Mouse (Mus musculus) erythroblast, embryonic 14.5 days (primary cell): ENCODE measurements at regions not wholly inside any gene's neighbourhood (a gene's known extent, or its start where the extent isn't known, plus 50 kb on each side); places are given as distances from the start of the nearest gene placed in this dataset.

ENCODE experiments used
- GATA1 ChIP-seq: IDR thresholded peaks from 2 replicates; pipeline ENCODE4 v1.6.1; 2012; ENCODE audit warnings: low read length, inconsistent platforms, mixed read lengths
- TAL1 ChIP-seq: IDR thresholded peaks from 3 replicates; pipeline ENCODE4 v1.6.1; 2012; ENCODE audit warnings: low read length, inconsistent platforms, mixed read lengths

GRCm38 (mm10) chr15:56801933-56802332 is 675.5 kb downstream of the Slc22a22 start:
- TF ChIP-seq TAL1 (no peak), GATA1 (no peak)
